Mouse (Mus musculus) ES-Bruce4 (cell line): Measurements from ENCODE around the gene Zscan26. TPM values are rescaled to one million over a fixed set of nuclear protein-coding genes. Genes with fewer than 3 reads are reported as not detected.

ENCODE experiments used
- H3K27ac ChIP-seq: 2 replicates; pipeline ENCODE4 v1.5.1; 2012; ENCODE audit warnings: low read length, inconsistent platforms; ENCODE audit not compliant: insufficient read depth
- H3K27me3 ChIP-seq: 2 replicates; pipeline ENCODE4 v1.6.1; 2012; ENCODE audit warnings: mild to moderate bottlenecking, low read length, inconsistent platforms; ENCODE audit not compliant: control insufficient read depth, poor library complexity, insufficient read depth, severe bottlenecking
- H3K36me3 ChIP-seq: 2 replicates; pipeline ENCODE4 v1.6.1; 2012; ENCODE audit warnings: inconsistent platforms, mild to moderate bottlenecking, low read length, moderate library complexity; ENCODE audit not compliant: control insufficient read depth, poor library complexity, insufficient read depth, severe bottlenecking
- H3K4me1 ChIP-seq: one replicate; pipeline ENCODE4 v1.8.1; 2011; ENCODE audit warnings: low read length; ENCODE audit not compliant: control insufficient read depth, insufficient read depth
- H3K4me3 ChIP-seq: 2 replicates; pipeline ENCODE4 v1.5.1; 2011; ENCODE audit warnings: low read depth, mild to moderate bottlenecking, low read length
- H3K9ac ChIP-seq: 2 replicates; pipeline ENCODE4 v1.6.1; 2012; ENCODE audit warnings: low read depth, mild to moderate bottlenecking, inconsistent platforms; ENCODE audit not compliant: poor library complexity, severe bottlenecking
- H3K9me3 ChIP-seq: replicated peaks from 2 replicates; pipeline ENCODE4 v1.6.1; 2012; ENCODE audit warnings: mild to moderate bottlenecking, low read length, inconsistent platforms; ENCODE audit not compliant: control insufficient read depth, poor library complexity, insufficient read depth, severe bottlenecking
- CTCF ChIP-seq: IDR thresholded peaks from one replicate; pipeline ENCODE4 v1.8.1; 2011; ENCODE audit warnings: low read depth, low read length
- EP300 ChIP-seq: IDR thresholded peaks from 2 replicates; pipeline ENCODE4 v1.6.1; 2011; ENCODE audit warnings: low read depth, low read length; ENCODE audit not compliant: insufficient read depth
- POLR2A ChIP-seq: IDR thresholded peaks from one replicate; pipeline ENCODE4 v1.8.1; 2011; ENCODE audit warnings: low read length; ENCODE audit not compliant: insufficient read depth
- polyA plus RNA-seq: library from polyadenylated mRNA; stranded (reverse); fragments of >200 nt; gene quantifications from 2 replicates; pipeline ENCODE4 v1.2.4, GENCODE M21; 2011; ENCODE audit warnings: low read depth; ENCODE audit not compliant: missing spikeins, insufficient read depth, insufficient read length

Gene Zscan26
- polyA plus RNA-seq, 1 experiment, result 42.6 TPM

GRCm38 (mm10) chr13:21435476-21435875 lies 18.1 kb downstream of the Zscan26 start:
- Histone ChIP-seq H3K9me3 (no peaks in the 10 kb centered on the region), H3K27ac (no peak overlapping the region), H3K9ac (no peak overlapping the region), H3K4me3 (no peak overlapping the region), H3K4me1 (no peaks in the 10 kb centered on the region), H3K36me3 (no peaks in the 10 kb centered on the region), H3K27me3 (no peaks in the 10 kb centered on the region)
- TF ChIP-seq EP300 (no peak), POLR2A (no peak), CTCF (no peak)

GRCm38 (mm10) chr13:21427631-21428030 lies 25.9 kb downstream of the Zscan26 start:
- Histone ChIP-seq H3K4me1 (no peaks in the 10 kb centered on the region), H3K27me3 (no peaks in the 10 kb centered on the region), H3K36me3 (no peaks in the 10 kb centered on the region), H3K9me3 (no peaks in the 10 kb centered on the region), H3K4me3 (no peak overlapping the region), H3K9ac (no peak overlapping the region), H3K27ac (no peak overlapping the region)
- TF ChIP-seq EP300 (no peak), CTCF (no peak), POLR2A (no peak)

- Histone ChIP-seq H3K4me3 (no peak overlapping the region), H3K27me3 (no peaks in the 10 kb centered on the region), H3K36me3 (no peaks in the 10 kb centered on the region), H3K9me3 (no peaks in the 10 kb centered on the region), H3K27ac (no peak overlapping the region), H3K9ac (no peak overlapping the region), H3K4me1 (no peaks in the 10 kb centered on the region)
- TF ChIP-seq POLR2A, result no peak
- TF ChIP-seq EP300, result no peak
- no peak for TF ChIP-seq CTCF
Observed at GRCm38 (mm10) chr13:21423301-21423700, 30.2 kb downstream of the Zscan26 start.

- TF ChIP-seq CTCF, result no peak
- no peak for TF ChIP-seq EP300
- TF ChIP-seq POLR2A, result no peak
- Histone ChIP-seq H3K4me1 (no peaks in the 10 kb centered on the region), H3K9ac (no peak overlapping the region), H3K9me3 (no peaks in the 10 kb centered on the region), H3K27me3 (no peaks in the 10 kb centered on the region), H3K4me3 (no peak overlapping the region), H3K27ac (no peak overlapping the region), H3K36me3 (no peaks in the 10 kb centered on the region)
Observed at GRCm38 (mm10) chr13:21418865-21419264, 34.7 kb downstream of the Zscan26 start.

- H3K9me3 ChIP-seq, result no peaks in the 10 kb centered on the region
- TF ChIP-seq EP300 (no peak), CTCF (no peak), POLR2A (no peak)
- H3K27ac ChIP-seq, result no peak overlapping the region
- H3K36me3 ChIP-seq, result no peaks in the 10 kb centered on the region
- H3K4me3 ChIP-seq, result no peak overlapping the region
- no peaks in the 10 kb centered on the region for H3K4me1 ChIP-seq
- no peak overlapping the region for H3K9ac ChIP-seq
- no peaks in the 10 kb centered on the region for H3K27me3 ChIP-seq
Observed at GRCm38 (mm10) chr13:21417298-21418010, 36.1 kb downstream of the Zscan26 start.

- no peak for TF ChIP-seq EP300
- TF ChIP-seq POLR2A, result no peak
- TF ChIP-seq CTCF, result no peak
- Histone ChIP-seq H3K4me3 (no peak overlapping the region), H3K9ac (no peak overlapping the region), H3K9me3 (no peaks in the 10 kb centered on the region), H3K4me1 (no peaks in the 10 kb centered on the region), H3K36me3 (no peaks in the 10 kb centered on the region), H3K27me3 (no peaks in the 10 kb centered on the region), H3K27ac (no peak overlapping the region)
Observed at GRCm38 (mm10) chr13:21415750-21416149, 37.8 kb downstream of the Zscan26 start.
